In genomic region chr11:102106911-102107310, GRCm38 (mm10) we compare ENCODE assay signal across 14 mouse cellular contexts. TPM values are rescaled to one million over a fixed set of nuclear protein-coding genes. Genes with fewer than 3 reads are reported as not detected.
DNase-seq lines count a peak whose midpoint lies in the region; ATAC-seq lines count a peak whose summit lies in the region.
"Had no signal": no experiment of that assay in that cellular context is flagged by ENCODE, and none has a peak within 500 bp of the region (broad histone marks: within the 10 kb centered on the region; RNA-seq: fewer than 3 reads in every experiment).

No protein-coding gene starts in this region.

- 0 out of 2 replicates have a peak overlapping the region, but pooled peaks have one; percentile 8 for H3K4me3 ChIP-seq in heart, embryonic 11.5 days (ENCODE audit: low read depth, low read length)
- H3K4me3 ChIP-seq in liver, embryonic 11.5 days (ENCODE audit: low read depth, low read length), result no peak overlapping the region
- H3K4me3 ChIP-seq in limb, embryonic 11.5 days (ENCODE audit: low read depth, low read length), result no peak overlapping the region

- peaks cover 59% of the 10 kb centered on the region for H3K27me3 ChIP-seq in heart, embryonic 11.5 days (ENCODE audit: control insufficient read depth, insufficient read depth, low read length)
- H3K27me3 ChIP-seq in liver, embryonic 11.5 days (replicated peaks; ENCODE audit: control insufficient read depth, insufficient read depth, low read length), result peaks cover 77% of the 10 kb centered on the region
- H3K27me3 ChIP-seq in limb, embryonic 11.5 days (ENCODE audit: control insufficient read depth, insufficient read depth, low read length), result peaks cover 48% of the 10 kb centered on the region

- H3K9ac ChIP-seq in heart, embryonic 11.5 days (ENCODE audit: low read depth, low read length), result no peak overlapping the region
- no peak overlapping the region for H3K9ac ChIP-seq in liver, embryonic 11.5 days (ENCODE audit: low read depth, low read length)
- H3K9ac ChIP-seq in limb, embryonic 11.5 days (ENCODE audit: low read length), result no peak overlapping the region

- ATAC-seq in heart, embryonic 11.5 days (replicated peaks; ENCODE audit: insufficient number of reproducible peaks, low FRiP score, low TSS enrichment), result no peak
- no peak for ATAC-seq in liver, embryonic 11.5 days (replicated peaks; ENCODE audit: low FRiP score)
- no peak for ATAC-seq in limb, embryonic 11.5 days (ENCODE audit: insufficient number of reproducible peaks, low FRiP score, low TSS enrichment, low read depth)

- peaks cover 7% of the 10 kb centered on the region for H3K4me1 ChIP-seq in heart, embryonic 11.5 days (ENCODE audit: control insufficient read depth, insufficient read depth, low read length)
- peaks cover 13% of the 10 kb centered on the region for H3K4me1 ChIP-seq in liver, embryonic 11.5 days (replicated peaks; ENCODE audit: control insufficient read depth, insufficient read depth, low read length)
- H3K4me1 ChIP-seq in limb, embryonic 11.5 days (ENCODE audit: control insufficient read depth, insufficient read depth, low read length), result 0 out of 2 replicates have a peak, but pooled peaks cover 3% of the 10 kb centered on the region

- intact Hi-C loops in heart, postnatal 14 days (cut with DNase I), result no loop called here

- H3K4me2 ChIP-seq in heart, embryonic 11.5 days, result peak overlapping the region; percentile 39
- peak overlapping the region; percentile 17; the same call in 1 of the 2 replicates for H3K4me2 ChIP-seq in liver, embryonic 11.5 days
- no peak overlapping the region for H3K4me2 ChIP-seq in limb, embryonic 11.5 days (ENCODE audit: low read depth, severe bottlenecking)

- no peaks in the 10 kb centered on the region for H3K9me3 ChIP-seq in heart, embryonic 11.5 days (replicated peaks; ENCODE audit: control insufficient read depth, low read length)
- H3K9me3 ChIP-seq in liver, embryonic 11.5 days (ENCODE audit: control insufficient read depth, low read length), result no peaks in the 10 kb centered on the region
- no peaks in the 10 kb centered on the region; the same call in 1 of the 2 replicates for H3K9me3 ChIP-seq in limb, embryonic 11.5 days (ENCODE audit: control insufficient read depth, low read length)

- WGBS in heart, embryonic 11.5 days (ENCODE audit: insufficient replicate concordance), result 1% methylated on average over 21 of the region's 21 CpGs
- 2% methylated on average over 20 of the region's 21 CpGs for WGBS in liver, embryonic 11.5 days
- WGBS in limb, embryonic 11.5 days, result 1% methylated on average over 21 of the region's 21 CpGs

- no peak for DNase-seq in heart, postnatal 14 days
- no peak for DNase-seq in liver, embryonic 11.5 days (ENCODE audit: low spot score)
- DNase-seq in liver, result no peak
- peak; percentile 55 for DNase-seq in R1 (ENCODE audit: low read depth, low spot score)
- peak; percentile 31 for DNase-seq in limb, embryonic 11.5 days (ENCODE audit: low spot score)
- DNase-seq in cerebellum, adult 11 months, result no peak
- no peak for DNase-seq in ovary, postnatal 36 days (ENCODE audit: low spot score)
- DNase-seq: B cell, adult 2 months; cerebellum, postnatal 14 days; gastrocnemius, postnatal 25 days; retina, postnatal 1 day had no signal

- H3K36me3 ChIP-seq in heart, embryonic 11.5 days (ENCODE audit: control insufficient read depth, insufficient read depth, low read length), result no peaks in the 10 kb centered on the region
- H3K36me3 ChIP-seq in liver, embryonic 11.5 days (ENCODE audit: control insufficient read depth, insufficient read depth, low read length), result no peaks in the 10 kb centered on the region
- H3K36me3 ChIP-seq in limb, embryonic 11.5 days (ENCODE audit: control insufficient read depth, insufficient read depth, low read length), result no peaks in the 10 kb centered on the region

- no peak overlapping the region for H3K27ac ChIP-seq in heart, embryonic 11.5 days (ENCODE audit: low read depth, low read length)
- no peak overlapping the region for H3K27ac ChIP-seq in liver, embryonic 11.5 days (ENCODE audit: low read depth, low read length)
- H3K27ac ChIP-seq in limb, embryonic 11.5 days (replicated peaks; ENCODE audit: low read depth, low read length), result no peak overlapping the region

RNA-seq across cellular contexts. Expression of gene Pyy, which starts 0.7 kb away (rescaled TPM):
- polyA plus RNA-seq in heart, embryonic 11.5 days (2014; fragmentation: Nextera tagmentation; extraction: Ambion mirVana), result 0.69 TPM in 1 of 2 replicates, not detected in the other
- not detected for total RNA-seq in heart, postnatal 14 days (2021)
- polyA plus RNA-seq in liver, embryonic 11.5 days (2014; fragmentation: Nextera tagmentation; extraction: Ambion mirVana), result 1.0 and 2.4 TPM in 2 replicates
- polyA plus RNA-seq in limb, embryonic 11.5 days (2014; fragmentation: Nextera tagmentation; extraction: Ambion mirVana), result not detected in 2 replicates
- total RNA-seq: gastrocnemius, postnatal 25 days; liver, adult 2 months had no signal

RNA-seq across cellular contexts. Expression of gene Ppy, which starts 5.8 kb away (rescaled TPM):
- not detected in 2 replicates for polyA plus RNA-seq in heart, embryonic 11.5 days (2014; fragmentation: Nextera tagmentation; extraction: Ambion mirVana)
- not detected for total RNA-seq in heart, postnatal 14 days (2021)
- polyA plus RNA-seq in liver, embryonic 11.5 days (2014; fragmentation: Nextera tagmentation; extraction: Ambion mirVana), result not detected in 2 replicates
- not detected in 2 replicates for polyA plus RNA-seq in limb, embryonic 11.5 days (2014; fragmentation: Nextera tagmentation; extraction: Ambion mirVana)
- total RNA-seq: gastrocnemius, postnatal 25 days; liver, adult 2 months had no signal
- polyA plus RNA-seq: liver, adult 2 months; testis, adult 2 months had no signal

RNA-seq across cellular contexts. Expression of gene Mpp2, which starts 18.6 kb away (rescaled TPM):
- polyA plus RNA-seq in heart, embryonic 11.5 days (2014; fragmentation: Nextera tagmentation; extraction: Ambion mirVana), result 9.7 and 11.4 TPM in 2 replicates
- 1 to 10 TPM; 2.7 to 3.8 TPM for total RNA-seq in heart, postnatal 14 days (2021)
- polyA plus RNA-seq in liver, embryonic 11.5 days (2014; fragmentation: Nextera tagmentation; extraction: Ambion mirVana), result 12.1 and 12.8 TPM in 2 replicates
- 9.1 and 10.7 TPM in 2 replicates for polyA plus RNA-seq in limb, embryonic 11.5 days (2014; fragmentation: Nextera tagmentation; extraction: Ambion mirVana)

RNA-seq across cellular contexts. Expression of gene Nags, which starts 38.4 kb away (rescaled TPM):
- polyA plus RNA-seq in heart, embryonic 11.5 days (2014; fragmentation: Nextera tagmentation; extraction: Ambion mirVana), result 0.33 TPM in 1 of 2 replicates, not detected in the other
- not detected for total RNA-seq in heart, postnatal 14 days (2021)
- polyA plus RNA-seq in liver, embryonic 11.5 days (2014; fragmentation: Nextera tagmentation; extraction: Ambion mirVana), result 4.9 and 5.1 TPM in 2 replicates
- polyA plus RNA-seq in limb, embryonic 11.5 days (2014; fragmentation: Nextera tagmentation; extraction: Ambion mirVana), result 0.08 and 0.13 TPM in 2 replicates
- total RNA-seq: gastrocnemius, postnatal 25 days had no signal

RNA-seq across cellular contexts. Expression of gene Tmem101, which starts 49.3 kb away (rescaled TPM):
- polyA plus RNA-seq in heart, embryonic 11.5 days (2014; fragmentation: Nextera tagmentation; extraction: Ambion mirVana), result 31.2 and 36.3 TPM in 2 replicates
- total RNA-seq in heart, postnatal 14 days (2021), result 10 to 100 TPM; 14.5 TPM
- polyA plus RNA-seq in liver, embryonic 11.5 days (2014; fragmentation: Nextera tagmentation; extraction: Ambion mirVana), result 25.7 and 26.0 TPM in 2 replicates
- polyA plus RNA-seq in limb, embryonic 11.5 days (2014; fragmentation: Nextera tagmentation; extraction: Ambion mirVana), result 39.3 and 41.2 TPM in 2 replicates

Comparison
In these comparisons a context has a peak if more than half of its experiments do, and no peak if none do; other contexts are left out.
1. DNase-seq: peak in R1 (single experiment) and limb, embryonic 11.5 days (single experiment); none in heart, postnatal 14 days (0 of 2), liver, embryonic 11.5 days (single experiment), liver (single experiment), cerebellum, adult 11 months (single experiment) and ovary, postnatal 36 days (single experiment).